Mouse (Mus musculus): Measurements from ENCODE around the gene Col4a1. TPM values are rescaled to one million over a fixed set of nuclear protein-coding genes. Genes with fewer than 3 reads are reported as not detected.

The Col4a1 gene
- polyA plus RNA-seq, 1 experiment from 2014 or later: 130 TPM

Other genes starting within 250 kb of the Col4a1 start
- gene Col4a2, start within 50 bp of the Col4a1 start, polyA plus RNA-seq (2014; fragmentation: Nextera tagmentation; extraction: Ambion mirVana): 34.9 and 36.2 TPM in 2 replicates
- 0.95 and 1.5 TPM in 2 replicates for gene Rab20, start 165.9 kb upstream of the Col4a1 start, polyA plus RNA-seq (2014; fragmentation: Nextera tagmentation; extraction: Ambion mirVana)
- gene Naxd, start 184.7 kb upstream of the Col4a1 start, polyA plus RNA-seq (2014; fragmentation: Nextera tagmentation; extraction: Ambion mirVana): 108 TPM in 2 replicates
- gene Cars2, start 238.0 kb upstream of the Col4a1 start, polyA plus RNA-seq (2014; fragmentation: Nextera tagmentation; extraction: Ambion mirVana): 19.1 and 20.1 TPM in 2 replicates
- 47.7 and 48.6 TPM in 2 replicates for gene Ing1, start 242.7 kb upstream of the Col4a1 start, polyA plus RNA-seq (2014; fragmentation: Nextera tagmentation; extraction: Ambion mirVana)

Measured in neural tube, embryonic 11.5 days (tissue).